Mouse (Mus musculus) E14TG2a.4 (cell line): ENCODE measurements at regions not wholly inside any gene's neighbourhood (a gene's known extent, or its start where the extent isn't known, plus 50 kb on each side); places are given as distances from the start of the nearest gene placed in this dataset.
A peak's percentile ranks its signal among the peaks of the same experiment; 100 is the strongest.

ENCODE experiments used
- H3K27me3 ChIP-seq: 2 replicates; pipeline ENCODE4 v1.6.1; 2014; ENCODE audit warnings: low read length, control low read depth; ENCODE audit not compliant: insufficient read depth
- H3K36me3 ChIP-seq: 2 replicates; pipeline ENCODE4 v1.6.1; 2014; ENCODE audit warnings: low read length, control low read depth; ENCODE audit not compliant: insufficient read depth
- H3K4me1 ChIP-seq: replicated peaks from 2 replicates; pipeline ENCODE4 v1.6.1; 2014; ENCODE audit warnings: low read depth, low read length, control low read depth
- H3K4me3 ChIP-seq: replicated peaks from 2 replicates; pipeline ENCODE4 v1.5.1; 2014; ENCODE audit warnings: mild to moderate bottlenecking, low read length
- H3K9me3 ChIP-seq: 2 replicates; pipeline ENCODE4 v1.6.1; 2014; ENCODE audit warnings: low read length, control low read depth
- CTCF ChIP-seq: conservative IDR thresholded peaks from 2 replicates; pipeline ENCODE4 v1.5.1; 2014; ENCODE audit warnings: low read length
- NANOG ChIP-seq: IDR thresholded peaks from 2 replicates; pipeline ENCODE4 v1.6.1; 2014; ENCODE audit warnings: borderline replicate concordance, low read length, mixed read lengths
- POU5F1 ChIP-seq: IDR thresholded peaks from 2 replicates; pipeline ENCODE4 v1.6.1; 2014; ENCODE audit warnings: low read length, borderline replicate concordance

- H3K27me3 ChIP-seq, result no peaks in the 10 kb centered on the region; the same call in 1 of the 2 replicates
- H3K4me3 ChIP-seq, result no peak overlapping the region
- TF ChIP-seq POU5F1, result no peak
- no peak for TF ChIP-seq NANOG
- no peaks in the 10 kb centered on the region for H3K36me3 ChIP-seq
- H3K4me1 ChIP-seq, result peaks cover 12% of the 10 kb centered on the region
- peaks cover 2% of the 10 kb centered on the region; the same call in 1 of the 2 replicates for H3K9me3 ChIP-seq
Measured at GRCm38 (mm10) chr3:51151104-51151503, 73.1 kb upstream of the Noct start.

DNA sequence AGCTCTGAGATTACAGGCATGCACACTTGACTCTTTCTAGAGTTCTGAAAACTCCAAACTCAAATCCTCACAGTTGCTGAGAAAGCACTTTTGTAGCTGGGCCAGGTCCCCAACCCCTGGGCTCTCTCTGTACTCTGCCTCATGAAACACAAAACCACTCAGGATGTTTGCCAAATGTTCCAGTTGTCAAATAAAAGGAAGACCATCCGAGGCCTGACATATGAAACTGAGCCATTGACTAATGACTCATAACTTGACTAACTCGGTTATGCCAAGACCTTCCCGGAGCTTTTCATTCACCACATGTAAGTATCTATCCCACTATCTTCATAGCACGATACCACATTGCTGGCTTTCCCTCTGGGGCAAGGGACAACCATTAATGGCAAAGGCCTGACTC, 68.6 kb upstream of the Noct start:
- H3K36me3 ChIP-seq, result no peaks in the 10 kb centered on the region
- H3K4me1 ChIP-seq, result peaks cover 32% of the 10 kb centered on the region
- TF ChIP-seq POU5F1 (no peak), CTCF (no peak), NANOG (no peak)
- H3K4me3 ChIP-seq, result no peak overlapping the region
- H3K27me3 ChIP-seq, result no peaks in the 10 kb centered on the region; the same call in 1 of the 2 replicates
- H3K9me3 ChIP-seq, result no peaks in the 10 kb centered on the region

GRCm38 (mm10) chr3:51156386-51157290, 67.6 kb upstream of the Noct start:
- Histone ChIP-seq H3K27me3 (peaks cover 5% of the 10 kb centered on the region; the same call in 1 of the 2 replicates), H3K4me3 (peak overlapping the region; percentile 35; the same call in 1 of the 2 replicates), H3K36me3 (no peaks in the 10 kb centered on the region), H3K9me3 (no peaks in the 10 kb centered on the region), H3K4me1 (peaks cover 38% of the 10 kb centered on the region)
- TF ChIP-seq POU5F1, result no peak
- TF ChIP-seq CTCF, result peak; percentile 74
- no peak for TF ChIP-seq NANOG

- no peaks in the 10 kb centered on the region for H3K9me3 ChIP-seq
- TF ChIP-seq CTCF (no peak), NANOG (no peak), POU5F1 (no peak)
- H3K4me1 ChIP-seq, result peaks cover 38% of the 10 kb centered on the region
- H3K27me3 ChIP-seq, result peaks cover 5% of the 10 kb centered on the region; the same call in 1 of the 2 replicates
- H3K36me3 ChIP-seq, result no peaks in the 10 kb centered on the region
- H3K4me3 ChIP-seq, result peak overlapping the region; percentile 35; the same call in 1 of the 2 replicates
Measured at GRCm38 (mm10) chr3:51157291-51157650, 67.0 kb upstream of the Noct start.

- peaks cover 38% of the 10 kb centered on the region for H3K4me1 ChIP-seq
- peaks cover 5% of the 10 kb centered on the region; the same call in 1 of the 2 replicates for H3K27me3 ChIP-seq
- H3K9me3 ChIP-seq, result peaks cover 3% of the 10 kb centered on the region; the same call in 1 of the 2 replicates
- no peak overlapping the region for H3K4me3 ChIP-seq
- H3K36me3 ChIP-seq, result no peaks in the 10 kb centered on the region
- no peak for TF ChIP-seq CTCF
Measured at GRCm38 (mm10) chr3:51158449-51158848, 65.8 kb upstream of the Noct start.

GRCm38 (mm10) chr3:51159322-51159721, 64.9 kb upstream of the Noct start:
- TF ChIP-seq POU5F1, result no peak
- TF ChIP-seq NANOG, result no peak
- no peak for TF ChIP-seq CTCF
- no peaks in the 10 kb centered on the region for H3K36me3 ChIP-seq
- peaks cover 34% of the 10 kb centered on the region for H3K4me1 ChIP-seq
- H3K27me3 ChIP-seq, result peaks cover 5% of the 10 kb centered on the region; the same call in 1 of the 2 replicates
- no peak overlapping the region for H3K4me3 ChIP-seq
- H3K9me3 ChIP-seq, result peaks cover 4% of the 10 kb centered on the region; the same call in 1 of the 2 replicates

GRCm38 (mm10) chr3:51159881-51160280, 64.4 kb upstream of the Noct start:
- TF ChIP-seq CTCF (no peak), NANOG (no peak), POU5F1 (no peak)
- no peaks in the 10 kb centered on the region for H3K36me3 ChIP-seq
- H3K9me3 ChIP-seq, result peaks cover 4% of the 10 kb centered on the region; the same call in 1 of the 2 replicates
- H3K27me3 ChIP-seq, result peaks cover 5% of the 10 kb centered on the region; the same call in 1 of the 2 replicates
- no peak overlapping the region for H3K4me3 ChIP-seq
- peaks cover 31% of the 10 kb centered on the region for H3K4me1 ChIP-seq

DNA sequence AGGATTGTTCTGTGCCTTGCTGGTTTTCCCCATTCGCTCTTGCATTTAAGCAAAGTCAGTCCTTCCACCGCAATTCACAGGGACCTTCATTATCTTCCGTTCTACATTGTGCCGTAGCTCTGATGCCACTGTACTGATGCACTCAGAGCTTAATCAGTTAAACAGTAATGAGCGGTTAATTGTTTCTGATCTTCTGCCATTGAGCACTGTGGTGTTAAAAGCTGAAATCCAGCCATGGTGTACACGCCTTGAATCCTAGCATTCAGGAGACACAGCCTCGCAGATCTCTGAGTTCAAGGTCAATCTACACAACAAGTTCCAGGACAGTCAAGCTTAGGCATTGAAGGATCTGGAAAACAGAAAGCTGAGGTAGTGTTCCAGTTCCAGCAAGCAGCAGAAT, 63.6 kb upstream of the Noct start:
- H3K9me3 ChIP-seq, result peaks cover 4% of the 10 kb centered on the region; the same call in 1 of the 2 replicates
- peaks cover 30% of the 10 kb centered on the region for H3K4me1 ChIP-seq
- TF ChIP-seq NANOG (peak; percentile 72), CTCF (no peak)
- H3K4me3 ChIP-seq, result no peak overlapping the region
- H3K27me3 ChIP-seq, result peaks cover 5% of the 10 kb centered on the region; the same call in 1 of the 2 replicates
- H3K36me3 ChIP-seq, result no peaks in the 10 kb centered on the region
